Mouse (Mus musculus) neutrophil, adult 59 days (primary cell): ENCODE results near the gene Nlrx1. TPM values are rescaled to one million over a fixed set of nuclear protein-coding genes. Genes with fewer than 3 reads are reported as not detected.

Experiments
- total RNA-seq, 2 experiments: library from RNA; stranded (reverse); gene quantifications; 1 replicate in 1 of 2; 2 replicates in 1 of 2; pipeline ENCODE4 v1.2.4; 2023

The Nlrx1 gene
- total RNA-seq = 10 to 100 TPM; 61.4 to 69.3 TPM

GRCm38 (mm10) chr9:44268432-44268831 is at the start of gene Nlrx1:
Gene Nlrx1, minus strand, starts transcription at chr9:44268599.

GRCm38 (mm10) chr9:44305466-44306079 is 37.2 kb upstream of the Nlrx1 start, which contains the start of gene Hinfp:
Gene Hinfp, minus strand, starts transcription at chr9:44305671.

GRCm38 (mm10) chr9:44288076-44288958 is 19.9 kb upstream of the Nlrx1 start, which contains the start of gene Abcg4:
Gene Abcg4, minus strand, starts transcription at chr9:44288615.

GRCm38 (mm10) chr9:44251314-44251713 is 17.1 kb downstream of the Nlrx1 start, which contains the start of gene Pdzd3:
Gene Pdzd3, minus strand, starts transcription at chr9:44251471.

GRCm38 (mm10) chr9:44240399-44240798 is 28.0 kb downstream of the Nlrx1 start, which contains the start of gene Ccdc153:
Gene Ccdc153, plus strand, starts transcription at chr9:44240676.

GRCm38 (mm10) chr9:44233802-44234478 is 34.5 kb downstream of the Nlrx1 start, which contains the start of gene Cbl:
Gene Cbl, minus strand, starts transcription at chr9:44234049.

Other genes starting within 250 kb of the Nlrx1 start
- 1 to 10 TPM; 3.2 to 3.8 TPM for gene Thy1, start 225.2 kb downstream of the Nlrx1 start, total RNA-seq
- gene Usp2, start 201.6 kb downstream of the Nlrx1 start, total RNA-seq = 1 to 10 TPM; 6.3 to 7.6 TPM
- under 1 TPM; 0.16 to 0.22 TPM for gene Mfrp, start 166.9 kb downstream of the Nlrx1 start, total RNA-seq
- gene C1qtnf5, start 161.4 kb downstream of the Nlrx1 start, total RNA-seq = under 1 TPM in 1 of 2 experiments, not detected in 1; 0.49 TPM
- gene Gm49380, start 155.1 kb downstream of the Nlrx1 start, total RNA-seq = not detected
- gene Rnf26, start 155.1 kb downstream of the Nlrx1 start, total RNA-seq = 10 to 100 TPM; 29.2 to 31.1 TPM
- 1 to 10 TPM; 3.6 to 5.1 TPM for gene Mcam, start 134.1 kb downstream of the Nlrx1 start, total RNA-seq
- 100 to 1,000 TPM; 215 to 217 TPM for gene Cbl, start 34.5 kb downstream of the Nlrx1 start, total RNA-seq
- gene Ccdc153, start 27.9 kb downstream of the Nlrx1 start, total RNA-seq = not detected
- gene Pdzd3, start 17.1 kb downstream of the Nlrx1 start, total RNA-seq = 1 to 10 TPM; 1.6 TPM
- 1 to 10 TPM; 3.7 to 9.7 TPM for gene Abcg4, start 20.0 kb upstream of the Nlrx1 start, total RNA-seq
- gene Hinfp, start 37.1 kb upstream of the Nlrx1 start, total RNA-seq = 10 to 100 TPM; 35.6 to 40.8 TPM
- gene C2cd2l, start 51.7 kb upstream of the Nlrx1 start, total RNA-seq = 10 to 100 TPM; 21.6 to 23.7 TPM
- 10 to 100 TPM; 13.9 to 15.2 TPM for gene Dpagt1, start 57.4 kb upstream of the Nlrx1 start, total RNA-seq
- 100 to 1,000 TPM; 273 to 278 TPM for gene H2afx, start 66.1 kb upstream of the Nlrx1 start, total RNA-seq
- 10 to 100 TPM; 43.9 to 66.5 TPM for gene Hmbs, start 75.6 kb upstream of the Nlrx1 start, total RNA-seq
- 10 to 100 TPM; 37.1 to 37.2 TPM for gene Vps11, start 93.1 kb upstream of the Nlrx1 start, total RNA-seq
- 10 to 100 TPM; 50.6 to 54.5 TPM for gene Hyou1, start 110.9 kb upstream of the Nlrx1 start, total RNA-seq
- gene Slc37a4, start 128.3 kb upstream of the Nlrx1 start, total RNA-seq = 10 to 100 TPM; 12.4 to 13.7 TPM
- 1,000 to 10,000 TPM in 1 of 2 experiments, 100 to 1,000 TPM in 1; 988 to 1,162 TPM for gene Rps25, start 138.5 kb upstream of the Nlrx1 start, total RNA-seq
- gene Trappc4, start 139.0 kb upstream of the Nlrx1 start, total RNA-seq = 10 to 100 TPM; 50.5 to 53.9 TPM
- 10 to 100 TPM; 23.0 to 26.9 TPM for gene Ccdc84, start 150.0 kb upstream of the Nlrx1 start, total RNA-seq
- not detected for gene Foxr1, start 172.5 kb upstream of the Nlrx1 start, total RNA-seq
- gene Upk2, start 186.4 kb upstream of the Nlrx1 start, total RNA-seq = not detected
- 10 to 100 TPM in 1 of 2 experiments, 1 to 10 TPM in 1; 6.9 to 10.2 TPM for gene Bcl9l, start 214.2 kb upstream of the Nlrx1 start, total RNA-seq